Mouse (Mus musculus) gastrocnemius, postnatal 14 days (tissue): ENCODE data around the gene Thsd7b. TPM values are rescaled to one million over a fixed set of nuclear protein-coding genes. Genes with fewer than 3 reads are reported as not detected.
"Not testable (repeated sequence)": the region's sequence is repeated elsewhere in the genome, so short reads cannot be mapped to it uniquely, and the experiment has no call there.

ENCODE experiments used
- DNase-seq: peaks from one replicate; pipeline ENCODE4 v3.0.0; 2021; ENCODE audit warnings: mixed read lengths
- intact Hi-C: fragments of 180-260 bp; cut with DNase I; formaldehyde crosslinking; loops from one replicate; pipeline ENCODE4 v1.15.1; 2025; ENCODE audit warnings: low total_unique reads
- total RNA-seq, 2 experiments: library from RNA; stranded (reverse); gene quantifications; 2 replicates each; pipeline ENCODE4 v1.2.3; 2021

The Thsd7b gene
- total RNA-seq, 2 experiments from 2014 or later: 1.2 to 1.3 TPM

GRCm38 (mm10) chr1:129608395-129608794 lies 335.3 kb downstream of the Thsd7b start:
- intact Hi-C loops: no loop called here
- no peak for DNase-seq

DNA sequence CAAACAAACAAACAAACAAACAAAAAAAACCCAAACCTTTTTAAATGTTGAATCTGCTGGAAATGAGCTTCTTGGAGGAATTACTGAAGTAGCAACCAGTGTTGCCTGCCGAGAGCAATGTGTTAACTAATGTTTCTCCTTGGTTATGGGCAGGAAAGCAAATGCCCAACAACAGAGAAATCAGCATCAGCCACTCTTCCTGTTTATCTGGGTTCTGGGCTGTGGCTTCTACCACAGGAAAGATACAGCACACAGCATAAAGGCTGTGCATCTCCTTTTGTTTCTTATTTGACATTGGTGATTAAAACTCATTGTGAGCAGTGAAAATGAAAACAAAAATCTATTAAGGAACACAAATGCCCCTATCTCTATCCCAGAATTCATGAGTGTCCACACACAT lies 343.0 kb downstream of the Thsd7b start:
- no peak for DNase-seq
- intact Hi-C loops: no loop called here

DNA sequence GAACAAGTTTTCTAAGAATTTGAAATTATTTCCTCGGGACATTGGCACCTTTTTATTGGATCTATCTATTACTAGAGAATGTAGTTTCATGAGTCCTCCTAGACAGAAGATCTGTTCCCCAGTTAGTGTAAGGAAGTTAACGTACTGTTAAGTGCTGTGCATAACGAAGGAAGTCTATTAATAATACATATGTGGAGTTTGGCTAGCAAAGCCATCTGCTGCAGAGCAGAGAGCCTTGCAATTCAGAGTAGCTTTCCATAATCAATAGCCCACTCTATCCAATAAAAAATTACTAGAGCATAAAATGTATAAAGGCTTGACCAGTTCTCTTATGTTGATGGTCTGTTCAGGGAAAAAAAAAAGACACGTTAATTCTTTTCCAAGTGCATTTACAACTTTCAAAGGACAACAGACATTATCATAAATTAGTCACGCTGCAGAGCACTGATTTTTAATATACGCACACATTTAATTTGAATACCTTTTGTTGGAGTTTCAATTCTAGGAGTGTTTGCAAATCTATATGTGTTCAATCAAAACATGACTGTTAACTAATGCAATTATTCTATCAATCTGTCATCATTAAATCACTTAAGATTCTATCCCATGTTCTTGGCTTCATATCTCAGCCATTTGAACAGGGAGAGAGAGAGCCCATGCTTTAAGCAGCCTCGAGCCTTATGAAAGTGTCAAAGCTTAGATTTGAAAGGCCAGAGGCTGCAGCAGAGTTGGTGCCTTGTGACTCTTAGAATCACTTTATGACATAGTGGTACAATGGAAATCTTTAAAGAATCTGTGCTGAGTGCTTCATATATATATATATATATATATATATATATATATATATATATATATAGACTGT lies 346.6 kb downstream of the Thsd7b start:
- intact Hi-C loops: no loop called here
- no peak for DNase-seq

DNA sequence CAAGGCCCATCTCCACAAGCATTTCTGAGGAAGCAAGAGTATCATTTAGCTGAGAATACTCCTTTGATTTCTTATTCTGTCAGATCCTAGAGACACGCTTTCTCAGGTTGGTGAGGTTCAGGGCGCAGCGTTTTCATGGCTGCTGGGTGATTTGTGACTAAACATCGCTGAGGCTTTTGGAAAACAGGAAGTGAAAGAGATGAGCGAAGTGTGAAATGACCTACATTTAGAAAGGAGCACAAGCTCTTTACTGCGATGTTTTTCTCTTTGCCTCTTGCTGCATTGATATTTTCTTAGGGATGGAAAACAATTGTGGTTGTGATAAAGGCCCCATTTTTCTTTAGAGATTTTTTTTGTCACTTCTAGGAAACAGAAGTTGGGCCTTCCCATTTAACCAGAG lies 351.4 kb downstream of the Thsd7b start:
- intact Hi-C loops: no loop called here
- DNase-seq: no peak

GRCm38 (mm10) chr1:129635146-129635545 lies 362.0 kb downstream of the Thsd7b start:
- no peak for DNase-seq
- intact Hi-C loops: no loop called here

GRCm38 (mm10) chr1:129644252-129644861 lies 371.3 kb downstream of the Thsd7b start:
- intact Hi-C loops: no loop called here
- no peak for DNase-seq

DNA sequence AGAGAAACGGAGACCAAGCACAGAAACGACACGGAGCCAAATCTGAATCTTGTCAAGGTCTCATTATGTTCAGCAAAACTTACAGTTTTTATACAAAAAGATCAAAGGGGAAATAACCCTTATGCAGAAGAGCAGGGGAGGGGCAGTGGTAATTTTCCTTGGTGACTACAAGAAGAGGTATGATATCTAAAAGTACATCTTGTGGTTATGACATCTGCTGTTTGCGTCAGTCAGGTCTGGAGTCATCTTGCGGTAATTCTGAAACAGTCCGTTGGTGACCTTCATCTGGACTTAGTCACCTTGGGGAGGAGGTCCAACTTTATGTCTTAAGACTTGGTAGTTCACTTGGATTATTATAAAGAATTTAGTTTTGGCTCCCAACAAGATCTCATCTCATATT lies 378.3 kb downstream of the Thsd7b start:
- intact Hi-C loops, DNase-seq: not testable (repeated sequence)

DNA sequence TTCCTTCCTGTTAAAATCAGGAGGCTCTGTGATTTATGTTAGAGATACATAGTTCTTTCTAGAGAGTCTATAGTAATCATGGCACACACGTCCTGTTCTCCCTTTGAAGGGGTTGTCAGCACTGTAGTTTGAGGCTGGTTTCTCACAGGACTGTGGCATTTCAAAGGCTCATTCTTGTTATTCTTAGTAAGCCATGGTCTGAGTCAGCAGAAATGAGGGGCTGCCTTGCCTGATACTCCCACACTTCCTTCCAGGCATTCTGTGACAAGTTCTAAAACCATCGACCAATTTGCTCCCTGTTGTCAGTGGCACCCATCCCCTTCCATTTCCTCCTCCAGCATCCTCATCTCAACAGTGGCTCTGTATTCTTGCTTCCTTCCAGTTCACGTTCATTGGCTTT lies 384.9 kb downstream of the Thsd7b start:
- intact Hi-C loops: no loop called here
- no peak for DNase-seq

DNA sequence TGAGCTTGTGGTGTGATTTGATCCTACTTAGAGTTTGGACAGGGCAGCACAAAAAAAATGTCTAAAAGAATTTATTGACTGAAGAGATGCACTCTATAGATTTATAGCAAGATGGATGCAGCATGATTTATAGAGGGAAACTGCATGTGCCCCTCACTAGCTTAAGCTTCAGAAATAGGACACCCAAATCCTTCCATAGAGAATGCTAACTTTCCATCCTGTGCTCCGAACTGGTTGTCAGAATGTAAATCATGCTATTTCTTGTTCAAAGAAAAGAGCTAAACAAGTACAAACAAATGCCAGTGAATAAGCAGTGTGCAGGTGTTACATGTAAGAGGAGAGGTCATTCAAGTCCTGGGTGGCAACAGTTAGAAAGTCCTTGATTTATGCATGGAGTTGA lies 402.8 kb downstream of the Thsd7b start:
- DNase-seq: no peak
- intact Hi-C loops: no loop called here

GRCm38 (mm10) chr1:129678851-129679250 lies 405.7 kb downstream of the Thsd7b start:
- DNase-seq: no peak

GRCm38 (mm10) chr1:129705701-129706100 lies 432.6 kb downstream of the Thsd7b start:
- no peak for DNase-seq
- intact Hi-C loops: no loop called here

More at GRCm38 (mm10) chr1:129678851-129679250, 405.7 kb downstream of the Thsd7b start:
- intact Hi-C loops: no loop called here

- no peak for DNase-seq
- intact Hi-C loops: no loop called here
These were observed 439.6 kb downstream of the Thsd7b start for GRCm38 (mm10) chr1:129712706-129713105.

- DNase-seq: no peak
- intact Hi-C loops: no loop called here
These were observed 440.5 kb downstream of the Thsd7b start for GRCm38 (mm10) chr1:129713571-129713970.

DNA sequence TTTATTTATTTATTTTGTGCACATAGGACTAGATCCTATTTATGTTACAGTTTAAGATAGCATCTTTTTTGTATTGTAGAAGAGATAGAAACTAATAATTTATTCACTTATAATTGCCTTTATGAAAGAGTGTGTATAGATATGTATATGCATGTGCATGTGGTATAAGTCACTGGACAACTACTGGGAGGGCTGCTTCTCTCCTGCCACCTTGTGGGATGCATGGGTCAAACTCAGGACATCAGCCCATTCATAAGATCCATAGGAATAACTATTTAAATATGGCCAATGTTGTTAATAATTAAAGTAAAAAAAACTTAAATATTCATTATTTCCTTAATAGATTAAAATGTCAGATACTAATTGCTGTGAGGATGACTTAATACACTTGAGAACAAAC lies 446.5 kb downstream of the Thsd7b start:
- intact Hi-C loops: no loop called here
- no peak for DNase-seq

DNA sequence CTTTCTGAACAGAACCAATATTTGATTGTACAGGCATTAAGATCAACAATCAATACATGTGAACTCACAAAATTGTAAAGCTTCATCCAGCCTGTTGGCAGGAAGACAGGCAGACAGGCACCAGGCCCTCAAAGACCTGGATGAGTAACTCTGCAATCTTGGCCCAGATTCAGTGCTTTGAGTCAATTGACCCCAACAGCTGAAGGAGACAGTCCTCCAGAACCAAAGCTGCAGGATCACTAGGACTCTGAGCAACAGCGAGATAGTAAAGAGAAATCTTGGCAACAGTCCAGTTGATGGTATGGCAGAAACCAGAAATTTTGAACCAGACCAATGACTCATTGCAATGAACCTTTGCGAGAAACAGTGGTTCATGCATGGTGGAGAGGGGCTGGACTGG lies 458.9 kb downstream of the Thsd7b start:
- intact Hi-C loops: no loop called here
- DNase-seq: no peak

- DNase-seq: no peak
- intact Hi-C loops: no loop called here
These were observed 474.5 kb downstream of the Thsd7b start for GRCm38 (mm10) chr1:129747595-129747994.

DNA sequence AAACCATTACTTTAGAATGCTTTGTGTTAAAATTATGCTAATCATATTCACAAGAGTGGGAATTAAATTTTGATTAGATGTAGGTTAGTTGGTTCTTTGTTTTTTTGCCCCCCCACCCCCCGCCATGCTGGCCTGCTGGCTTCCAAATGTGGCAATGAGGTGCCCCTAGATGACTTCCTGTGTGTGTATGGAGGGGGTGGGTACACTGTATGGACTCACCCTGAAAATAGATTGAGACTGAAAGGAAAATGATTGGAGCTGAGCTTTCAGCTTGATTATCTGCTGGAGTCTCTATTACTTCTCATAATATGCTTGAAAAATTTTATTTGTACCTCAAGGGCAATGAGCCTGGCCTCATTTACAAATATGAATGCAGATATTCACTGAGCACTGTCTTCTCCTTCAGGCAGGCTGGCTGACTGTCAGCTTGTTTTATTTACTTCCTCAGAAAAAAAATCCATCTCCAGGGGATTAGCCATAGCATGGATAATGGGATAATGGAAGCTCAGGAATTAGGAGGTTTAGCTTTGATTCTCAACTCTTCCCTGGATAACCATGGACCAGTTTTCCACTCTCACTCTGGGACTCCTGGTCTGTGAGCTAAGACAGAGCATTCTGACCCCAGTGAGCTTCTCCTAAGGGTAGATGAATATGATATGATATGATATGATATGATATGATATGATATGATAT lies 483.6 kb downstream of the Thsd7b start:
- intact Hi-C loops: no loop called here
- no peak for DNase-seq

DNA sequence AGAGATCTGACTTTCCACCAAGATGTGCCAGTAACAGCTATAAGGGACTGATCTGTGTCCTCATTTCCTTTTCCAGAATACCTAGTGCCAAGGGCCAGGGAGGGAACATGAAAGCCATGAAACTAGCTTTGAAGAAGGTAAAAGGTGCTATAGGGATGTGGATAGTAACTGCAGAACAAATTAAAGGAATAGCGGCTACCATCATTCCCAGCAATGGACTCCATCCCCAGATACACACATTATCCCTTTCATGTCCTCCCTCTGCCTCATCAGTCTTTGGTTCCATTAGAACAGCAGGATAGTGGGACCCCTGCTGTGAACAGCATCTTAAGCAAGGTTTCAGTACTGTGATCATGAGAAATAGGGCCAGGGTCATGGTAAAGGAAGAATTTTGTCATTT lies 485.9 kb downstream of the Thsd7b start:
- intact Hi-C loops: no loop called here
- no peak for DNase-seq

DNA sequence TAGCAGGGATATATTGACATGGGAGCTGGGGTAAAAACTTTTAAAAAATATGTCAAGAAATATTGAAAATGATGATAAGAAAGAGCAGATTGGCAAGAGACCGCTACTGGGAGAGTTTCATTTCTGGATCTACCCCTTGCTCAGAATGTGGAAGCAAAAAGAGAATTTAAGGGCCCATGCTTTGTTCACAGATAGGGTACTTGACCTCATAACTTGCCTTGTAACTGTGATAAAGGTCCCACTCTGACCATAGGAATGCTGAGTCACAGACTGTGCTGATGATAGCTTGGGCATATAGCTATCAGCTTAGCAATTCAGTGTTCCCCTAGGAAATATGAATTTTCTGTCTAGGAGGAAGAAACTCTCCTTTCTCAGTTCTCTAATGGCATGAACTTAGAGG lies 488.1 kb downstream of the Thsd7b start:
- intact Hi-C loops: no loop called here
- no peak for DNase-seq

- DNase-seq: no peak
- intact Hi-C loops: no loop called here
These were observed 491.6 kb downstream of the Thsd7b start for GRCm38 (mm10) chr1:129764748-129765147.

DNA sequence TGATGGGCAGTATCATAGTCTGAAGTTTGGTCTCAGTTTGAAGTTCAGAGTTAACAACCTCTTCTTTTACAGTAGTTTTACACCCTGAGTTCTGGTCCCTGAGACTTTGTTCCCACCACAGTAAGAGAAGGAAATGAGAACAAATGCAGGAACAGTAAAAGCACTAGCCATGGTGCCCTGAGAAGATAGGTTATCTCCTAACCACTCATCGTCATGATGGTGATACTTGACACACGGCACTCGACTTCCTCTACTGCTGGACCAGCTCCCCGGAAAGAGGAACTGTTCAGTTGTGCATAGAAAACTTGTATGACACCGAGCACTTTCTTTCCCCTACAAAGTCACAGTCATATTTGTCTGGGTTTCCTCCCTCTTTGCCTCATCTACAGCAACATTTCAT lies 504.0 kb downstream of the Thsd7b start:
- intact Hi-C loops: no loop called here
- no peak for DNase-seq
